Mouse (Mus musculus): ENCODE data around the gene Wdr59. TPM values are rescaled to one million over a fixed set of nuclear protein-coding genes. Genes with fewer than 3 reads are reported as not detected.
A peak's percentile ranks its signal among the peaks of the same experiment; 100 is the strongest.

Wdr59 gene
- polyA plus RNA-seq, 1 experiment from 2014 or later: 4.2 TPM

DNA sequence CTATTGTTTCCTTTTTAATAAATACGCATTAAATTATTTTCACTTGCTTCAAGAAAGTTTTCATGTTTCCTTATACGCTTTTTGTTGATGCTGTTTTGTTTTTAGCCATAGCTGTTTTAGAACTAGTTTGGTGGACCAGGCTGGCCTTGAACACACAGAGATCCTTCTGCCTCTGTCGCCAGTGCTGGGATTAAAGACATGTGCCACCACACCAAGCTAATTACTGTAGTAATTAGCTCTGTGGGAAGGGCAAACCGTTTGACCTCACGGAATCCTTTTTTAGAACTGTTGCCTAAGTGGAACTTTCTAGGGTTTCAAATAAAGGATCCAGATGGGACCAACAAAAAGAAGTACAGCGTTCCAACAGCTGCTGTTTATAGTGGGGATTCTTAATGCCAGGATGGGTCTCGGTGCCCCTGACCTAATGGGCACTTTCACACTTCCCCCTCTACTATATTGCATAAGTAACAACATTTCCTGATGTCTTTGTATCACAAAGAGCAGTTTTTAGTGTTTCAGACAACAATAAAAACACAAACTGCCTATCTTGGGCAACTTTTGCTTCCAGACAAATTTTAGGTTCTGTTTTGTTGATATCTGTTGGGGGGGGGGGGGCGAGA, 29.7 kb upstream of the Wdr59 start:
- Histone ChIP-seq H3K27me3 (ENCODE audit: low read depth, poor library complexity, severe bottlenecking) (no peaks in the 10 kb centered on the region), H3K36me3 (peaks cover 16% of the 10 kb centered on the region), H3K9me3 (replicated peaks) (no peaks in the 10 kb centered on the region), H3K4me3 (no peak overlapping the region), H3K4me1 (peaks cover 30% of the 10 kb centered on the region), H3K27ac (replicated peaks) (no peak overlapping the region)
- 85% methylated on average over 8 of the region's 8 CpGs for WGBS
- DNase-seq (ENCODE audit: low spot score): no peak

DNA sequence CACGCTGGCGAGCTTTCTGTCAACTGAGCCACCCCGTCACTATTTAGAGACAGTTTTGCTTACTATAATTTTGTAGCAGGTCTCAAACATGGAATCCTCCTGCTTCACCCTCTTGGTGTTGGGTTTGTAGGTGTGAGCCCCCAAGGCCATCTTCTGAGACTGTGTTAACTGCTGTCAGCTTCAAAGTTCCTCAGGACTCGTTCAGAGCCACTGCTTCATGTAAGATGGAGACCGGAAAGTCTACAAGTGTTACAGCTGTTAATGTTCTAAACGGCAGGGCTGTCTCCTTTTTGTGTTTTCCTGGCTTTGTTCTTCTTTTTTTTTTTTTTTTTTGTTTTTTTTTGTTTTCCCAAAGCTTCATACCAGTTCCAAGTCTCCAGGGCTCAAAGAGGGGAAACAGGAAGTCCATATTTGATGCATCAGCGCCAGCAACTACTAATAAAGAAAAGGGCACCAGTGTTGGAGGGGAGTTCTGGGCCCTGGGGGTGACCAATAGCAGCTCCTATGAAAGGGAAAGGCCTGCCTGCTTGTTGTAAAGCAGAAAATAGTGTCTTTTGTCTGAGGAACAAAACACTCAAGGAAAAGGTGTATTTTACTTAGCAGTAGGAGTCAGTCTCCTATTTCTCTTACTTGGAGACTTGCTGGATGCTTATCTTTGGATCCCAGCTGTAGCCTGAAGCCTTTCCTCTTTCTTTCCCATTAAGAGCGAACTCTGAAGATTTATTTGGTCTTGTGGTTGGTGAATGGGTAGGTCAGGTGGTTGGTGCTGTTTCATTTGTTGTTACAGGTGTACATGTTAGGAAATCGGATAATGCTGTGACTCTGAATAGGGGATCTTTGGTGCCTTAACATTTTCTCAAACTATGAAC, 28.3 kb upstream of the Wdr59 start:
- peaks cover 16% of the 10 kb centered on the region for H3K36me3 ChIP-seq
- H3K4me3 ChIP-seq: no peak overlapping the region
- no peak for DNase-seq (ENCODE audit: low spot score)
- WGBS: 78% methylated on average over 9 of the region's 9 CpGs
- no peaks in the 10 kb centered on the region for H3K9me3 ChIP-seq (replicated peaks)
- no peak overlapping the region for H3K27ac ChIP-seq (replicated peaks)
- H3K4me1 ChIP-seq: peaks cover 26% of the 10 kb centered on the region
- no peaks in the 10 kb centered on the region for H3K27me3 ChIP-seq (ENCODE audit: low read depth, poor library complexity, severe bottlenecking)

DNA sequence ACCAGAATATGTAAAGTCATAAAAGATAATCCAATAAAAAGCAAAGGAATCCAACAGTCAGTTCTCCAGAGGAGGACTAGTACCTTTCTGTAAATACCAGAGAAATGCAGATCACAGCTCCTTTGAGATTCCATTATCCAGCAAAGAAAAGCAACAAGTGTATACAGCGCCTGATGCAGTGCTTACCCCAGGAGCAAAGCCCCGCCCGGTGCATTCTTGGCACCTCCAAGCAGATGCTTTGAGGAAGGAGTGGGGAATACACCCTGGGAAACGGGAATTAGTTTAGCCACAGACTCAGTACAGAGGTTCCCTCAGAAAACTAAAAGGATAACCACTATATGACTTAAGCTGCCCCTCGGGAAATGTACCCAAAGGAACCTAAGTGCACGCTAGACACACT, 26.3 kb upstream of the Wdr59 start:
- Histone ChIP-seq H3K4me1 (peaks cover 11% of the 10 kb centered on the region), H3K9me3 (replicated peaks) (0 out of 2 replicates have a peak, but pooled peaks cover 4% of the 10 kb centered on the region), H3K27me3 (ENCODE audit: low read depth, poor library complexity, severe bottlenecking) (no peaks in the 10 kb centered on the region), H3K4me3 (no peak overlapping the region), H3K36me3 (peaks cover 31% of the 10 kb centered on the region), H3K27ac (replicated peaks) (no peak overlapping the region)
- 92% methylated on average over 6 of the region's 6 CpGs for WGBS
- DNase-seq (ENCODE audit: low spot score): no peak

DNA sequence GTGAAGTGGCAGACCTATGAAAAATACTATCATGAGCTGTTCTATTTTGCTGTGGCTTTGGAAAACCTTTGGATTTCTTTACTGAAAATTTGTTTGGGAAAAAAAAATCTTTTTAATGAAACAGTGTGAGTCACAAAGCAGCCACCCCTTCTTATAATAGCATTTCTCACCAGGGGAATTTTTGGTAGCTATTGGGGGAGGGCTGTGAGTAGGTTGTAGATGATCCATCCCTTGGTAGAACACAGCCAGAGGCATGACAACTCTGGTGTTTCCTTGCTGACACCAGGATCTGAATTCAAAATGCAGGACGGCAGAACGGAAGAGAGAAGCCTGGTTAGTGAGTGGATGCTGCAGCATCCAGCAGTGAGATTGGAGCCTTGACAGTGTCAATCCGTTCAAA, 25.3 kb upstream of the Wdr59 start:
- Histone ChIP-seq H3K4me1 (peaks cover 11% of the 10 kb centered on the region), H3K27me3 (ENCODE audit: low read depth, poor library complexity, severe bottlenecking) (no peaks in the 10 kb centered on the region), H3K9me3 (replicated peaks) (0 out of 2 replicates have a peak, but pooled peaks cover 4% of the 10 kb centered on the region), H3K4me3 (no peak overlapping the region), H3K36me3 (peaks cover 38% of the 10 kb centered on the region), H3K27ac (replicated peaks) (no peak overlapping the region)
- 90% methylated on average over 3 of the region's 3 CpGs for WGBS
- DNase-seq (ENCODE audit: low spot score): no peak

DNA sequence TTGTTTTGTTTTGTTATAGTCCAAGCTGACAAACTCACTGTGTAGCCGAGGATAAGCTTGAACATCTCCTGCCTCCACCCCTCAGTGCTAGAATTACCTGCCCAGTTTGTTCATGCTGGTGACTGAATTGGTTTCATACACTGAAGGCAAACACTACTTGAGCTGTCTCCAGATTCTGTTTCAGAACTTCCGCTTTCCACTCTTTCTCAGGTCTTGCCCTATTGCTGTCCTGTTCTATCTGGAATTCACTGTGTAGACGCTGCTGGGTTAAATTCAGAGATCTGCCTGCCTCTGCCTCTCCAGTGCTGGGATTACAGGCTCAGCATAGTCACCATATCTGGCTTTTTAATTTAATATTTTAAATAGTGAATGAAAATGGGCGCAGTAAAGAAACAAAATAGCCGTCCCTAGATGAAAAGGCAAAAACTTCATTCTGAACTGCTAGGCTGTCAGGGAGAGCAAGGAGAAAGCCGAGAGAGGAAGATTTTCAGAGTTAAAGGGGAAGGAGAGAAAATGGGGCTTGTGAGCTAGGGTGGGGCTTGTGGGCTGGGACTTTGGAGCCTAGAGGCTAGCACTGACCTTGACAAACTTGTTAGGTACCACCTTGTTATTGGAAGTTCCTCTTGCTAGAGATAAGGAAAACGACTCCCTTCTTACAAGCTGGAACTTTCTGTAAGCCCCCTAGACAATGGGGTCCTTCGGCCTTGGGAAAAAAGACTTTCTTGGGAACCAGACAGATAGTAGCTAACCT, 23.7 kb upstream of the Wdr59 start:
- H3K9me3 ChIP-seq (replicated peaks): 0 out of 2 replicates have a peak, but pooled peaks cover 4% of the 10 kb centered on the region
- peaks cover 18% of the 10 kb centered on the region for H3K4me1 ChIP-seq
- H3K4me3 ChIP-seq: no peak overlapping the region
- H3K27me3 ChIP-seq (ENCODE audit: low read depth, poor library complexity, severe bottlenecking): no peaks in the 10 kb centered on the region
- no peak for DNase-seq (ENCODE audit: low spot score)
- WGBS: 89% methylated on average over 8 of the region's 8 CpGs
- H3K36me3 ChIP-seq: peaks cover 50% of the 10 kb centered on the region
- no peak overlapping the region for H3K27ac ChIP-seq (replicated peaks)

DNA sequence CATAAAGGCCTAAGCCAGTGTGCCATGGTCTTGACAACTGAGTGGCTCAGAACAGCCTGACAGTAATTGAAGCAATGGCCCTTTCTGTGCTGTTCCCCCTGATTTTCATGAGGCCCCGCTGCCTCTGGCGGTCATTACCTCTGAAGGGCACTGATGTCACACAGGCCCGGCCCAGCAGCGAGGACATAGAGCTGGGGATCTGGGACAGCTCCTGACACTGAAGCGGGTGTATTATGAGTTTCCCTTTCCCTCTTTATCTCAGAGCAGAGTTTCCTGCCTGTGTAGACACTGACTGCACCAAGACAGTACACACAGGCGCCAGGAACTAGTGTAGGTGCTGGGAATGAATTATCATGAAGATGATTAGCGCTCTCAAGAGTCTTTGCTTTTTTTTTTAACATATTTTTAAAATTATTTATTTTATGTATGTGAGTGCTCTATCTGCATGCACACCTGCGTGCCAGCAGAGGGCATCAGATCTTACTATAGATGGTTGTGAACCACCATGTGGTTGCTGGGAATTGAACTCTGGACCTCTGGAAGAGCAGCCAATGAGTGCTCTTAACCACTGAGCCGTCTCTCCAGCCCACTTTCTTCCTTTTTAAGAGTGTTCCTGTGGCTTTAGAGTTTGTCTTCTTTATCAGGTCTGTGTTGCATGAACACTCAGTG, 22.0 kb upstream of the Wdr59 start:
- WGBS: 90% methylated on average over 9 of the region's 9 CpGs
- no peak overlapping the region for H3K4me3 ChIP-seq
- H3K9me3 ChIP-seq (replicated peaks): 0 out of 2 replicates have a peak, but pooled peaks cover 4% of the 10 kb centered on the region
- no peaks in the 10 kb centered on the region for H3K27me3 ChIP-seq (ENCODE audit: low read depth, poor library complexity, severe bottlenecking)
- H3K36me3 ChIP-seq: peaks cover 51% of the 10 kb centered on the region
- H3K27ac ChIP-seq (replicated peaks): no peak overlapping the region
- H3K4me1 ChIP-seq: peaks cover 25% of the 10 kb centered on the region
- no peak for DNase-seq (ENCODE audit: low spot score)

DNA sequence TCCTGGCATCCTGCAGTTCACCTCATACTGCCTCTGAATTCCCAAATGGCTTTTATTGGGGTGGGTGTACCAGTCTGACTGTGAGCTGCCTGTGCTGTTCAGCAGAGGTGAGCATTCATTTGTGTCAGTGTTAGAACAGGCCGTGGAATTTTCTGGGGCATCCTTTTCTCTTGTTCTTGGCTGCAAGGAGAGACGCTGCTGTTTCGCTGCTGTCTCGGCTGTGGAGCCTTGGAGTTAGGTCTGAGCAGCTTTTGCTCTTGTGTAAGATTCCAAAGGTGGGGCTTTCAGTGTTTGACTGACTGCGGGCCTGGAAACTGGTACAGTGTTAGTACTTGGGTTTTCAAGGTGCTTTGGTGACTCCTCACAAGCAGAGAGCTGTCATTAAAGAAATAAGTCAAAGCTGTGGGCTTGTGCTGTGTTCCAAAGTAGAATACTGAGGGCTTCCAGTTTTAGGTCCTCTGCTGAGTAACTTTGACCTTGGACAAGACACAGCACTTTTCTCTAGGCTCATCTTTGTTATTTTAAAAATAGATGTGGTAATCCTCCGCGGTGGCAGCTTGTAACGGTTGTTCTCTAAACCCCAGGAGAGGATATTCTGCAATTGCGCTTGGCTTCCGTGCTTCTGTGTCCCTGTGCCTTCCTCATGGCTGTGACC, 17.7 kb upstream of the Wdr59 start:
- no peaks in the 10 kb centered on the region for H3K27me3 ChIP-seq (ENCODE audit: low read depth, poor library complexity, severe bottlenecking)
- no peak for DNase-seq (ENCODE audit: low spot score)
- peak overlapping the region; percentile 46; the same call in 1 of the 2 replicates for H3K27ac ChIP-seq (replicated peaks)
- H3K4me1 ChIP-seq: peaks cover 49% of the 10 kb centered on the region
- 80% methylated on average over 10 of the region's 10 CpGs for WGBS
- H3K9me3 ChIP-seq (replicated peaks): 0 out of 2 replicates have a peak, but pooled peaks cover 4% of the 10 kb centered on the region
- H3K36me3 ChIP-seq: peaks cover 36% of the 10 kb centered on the region
- peak overlapping the region; percentile 100 for H3K4me3 ChIP-seq

DNA sequence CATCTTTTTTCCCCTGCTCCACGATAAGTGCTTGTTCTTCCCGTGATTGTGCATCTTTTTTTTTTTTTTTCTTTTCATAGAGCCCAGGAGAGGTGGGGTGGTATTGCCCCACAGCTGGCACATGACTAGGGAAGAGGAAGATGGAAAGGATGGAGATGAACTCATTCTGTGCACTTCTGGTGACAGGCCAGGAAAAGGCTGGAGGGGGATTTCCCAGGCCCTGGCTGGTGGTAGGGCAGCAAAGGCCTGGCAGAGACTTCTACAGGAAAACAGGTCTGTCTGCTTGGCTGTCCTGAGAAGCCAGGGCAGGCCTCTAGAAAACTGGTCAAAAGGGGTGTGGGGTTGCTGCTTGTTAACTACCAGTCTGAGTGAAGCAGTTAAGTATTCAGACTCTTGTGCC, 16.3 kb upstream of the Wdr59 start:
- WGBS: 29% methylated on average over 2 of the region's 2 CpGs

DNA sequence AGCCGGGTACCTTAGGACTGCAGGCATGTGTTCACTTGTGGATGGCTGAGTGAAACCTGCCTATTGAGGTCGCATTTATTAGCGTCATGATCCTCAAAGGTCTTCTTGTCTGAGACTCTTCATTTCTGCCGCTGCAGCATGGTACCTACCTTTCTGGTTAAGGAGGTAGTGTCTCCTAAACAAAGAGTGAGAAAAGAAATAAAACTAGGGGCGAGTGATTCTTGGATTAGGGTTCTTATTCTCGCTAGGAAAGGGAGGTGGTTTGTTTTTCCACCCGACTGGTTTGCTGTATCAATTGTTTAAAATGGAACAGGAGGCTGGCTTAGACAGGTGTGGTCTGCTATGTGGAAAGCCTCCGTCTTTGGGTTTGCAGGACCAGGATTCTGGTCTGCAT, 15.9 kb upstream of the Wdr59 start:
- Histone ChIP-seq H3K27me3 (ENCODE audit: low read depth, poor library complexity, severe bottlenecking) (no peaks in the 10 kb centered on the region), H3K36me3 (peaks cover 18% of the 10 kb centered on the region), H3K9me3 (replicated peaks) (no peaks in the 10 kb centered on the region), H3K4me3 (peak overlapping the region; percentile 100), H3K4me1 (peaks cover 49% of the 10 kb centered on the region), H3K27ac (replicated peaks) (0 out of 2 replicates have a peak overlapping the region, but pooled peaks have one; percentile 17)
- 8% methylated on average over 8 of the region's 8 CpGs for WGBS
- no peak for DNase-seq (ENCODE audit: low spot score)

More for the DNA sequence above, 16.3 kb upstream of the Wdr59 start:
- Histone ChIP-seq H3K36me3 (peaks cover 22% of the 10 kb centered on the region), H3K9me3 (replicated peaks) (no peaks in the 10 kb centered on the region), H3K27ac (replicated peaks) (0 out of 2 replicates have a peak overlapping the region, but pooled peaks have one; percentile 17), H3K4me1 (peaks cover 49% of the 10 kb centered on the region), H3K4me3 (peak overlapping the region; percentile 100), H3K27me3 (ENCODE audit: low read depth, poor library complexity, severe bottlenecking) (no peaks in the 10 kb centered on the region)
- DNase-seq (ENCODE audit: low spot score): no peak

DNA sequence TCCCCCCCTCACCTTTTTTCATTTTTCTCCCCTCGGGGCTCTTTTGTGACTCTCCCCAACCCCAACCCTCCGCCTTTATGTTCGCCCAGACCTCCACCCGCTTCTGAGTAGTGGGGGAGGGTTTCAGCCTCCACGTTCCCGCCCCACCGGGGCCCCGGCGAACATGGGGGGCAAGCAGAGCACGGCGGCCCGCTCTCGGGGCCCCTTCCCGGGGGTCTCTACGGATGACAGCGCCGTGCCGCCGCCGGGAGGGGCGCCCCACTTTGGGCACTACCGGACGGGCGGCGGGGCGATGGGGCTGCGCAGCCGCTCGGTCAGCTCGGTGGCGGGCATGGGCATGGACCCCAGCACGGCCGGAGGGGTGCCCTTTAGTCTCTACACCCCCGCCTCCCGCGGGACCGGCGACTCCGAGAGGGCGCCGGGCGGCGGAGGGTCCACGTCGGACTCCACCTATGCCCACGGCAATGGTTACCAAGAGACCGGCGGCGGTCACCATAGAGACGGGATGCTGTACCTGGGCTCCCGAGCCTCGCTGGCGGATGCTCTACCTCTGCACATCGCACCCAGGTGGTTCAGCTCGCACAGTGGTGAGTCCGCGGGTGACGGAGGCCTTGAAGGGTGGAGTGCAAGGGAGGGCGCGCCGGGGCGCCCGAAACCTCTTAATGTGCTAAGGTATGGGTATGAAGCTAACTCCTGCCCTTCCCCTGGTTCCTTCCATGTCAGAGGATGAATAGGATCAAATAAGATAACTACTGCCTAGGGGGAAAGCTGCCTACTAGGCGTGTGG, 15.3 kb upstream of the Wdr59 start:
- WGBS: under 1% methylated on average over 63 of the region's 64 CpGs
- Histone ChIP-seq H3K36me3 (peaks cover 12% of the 10 kb centered on the region), H3K9me3 (replicated peaks) (no peaks in the 10 kb centered on the region), H3K4me1 (peaks cover 49% of the 10 kb centered on the region), H3K4me3 (peak overlapping the region; percentile 100), H3K27ac (replicated peaks) (peak overlapping the region; percentile 98), H3K27me3 (ENCODE audit: low read depth, poor library complexity, severe bottlenecking) (no peaks in the 10 kb centered on the region)
- peak; percentile 60 for DNase-seq (ENCODE audit: low spot score)

Measured in midbrain, embryonic 10.5 days (tissue).